Mouse (Mus musculus) induced T-regulatory cell, adult 2 months (primary cell): ENCODE results near the gene Ntng1.

ENCODE experiments used
- DNase-seq: peaks from one replicate; pipeline ENCODE4 v3.0.0-alpha.2; 2012; ENCODE audit warnings: low read depth

Ntng1 gene

DNA sequence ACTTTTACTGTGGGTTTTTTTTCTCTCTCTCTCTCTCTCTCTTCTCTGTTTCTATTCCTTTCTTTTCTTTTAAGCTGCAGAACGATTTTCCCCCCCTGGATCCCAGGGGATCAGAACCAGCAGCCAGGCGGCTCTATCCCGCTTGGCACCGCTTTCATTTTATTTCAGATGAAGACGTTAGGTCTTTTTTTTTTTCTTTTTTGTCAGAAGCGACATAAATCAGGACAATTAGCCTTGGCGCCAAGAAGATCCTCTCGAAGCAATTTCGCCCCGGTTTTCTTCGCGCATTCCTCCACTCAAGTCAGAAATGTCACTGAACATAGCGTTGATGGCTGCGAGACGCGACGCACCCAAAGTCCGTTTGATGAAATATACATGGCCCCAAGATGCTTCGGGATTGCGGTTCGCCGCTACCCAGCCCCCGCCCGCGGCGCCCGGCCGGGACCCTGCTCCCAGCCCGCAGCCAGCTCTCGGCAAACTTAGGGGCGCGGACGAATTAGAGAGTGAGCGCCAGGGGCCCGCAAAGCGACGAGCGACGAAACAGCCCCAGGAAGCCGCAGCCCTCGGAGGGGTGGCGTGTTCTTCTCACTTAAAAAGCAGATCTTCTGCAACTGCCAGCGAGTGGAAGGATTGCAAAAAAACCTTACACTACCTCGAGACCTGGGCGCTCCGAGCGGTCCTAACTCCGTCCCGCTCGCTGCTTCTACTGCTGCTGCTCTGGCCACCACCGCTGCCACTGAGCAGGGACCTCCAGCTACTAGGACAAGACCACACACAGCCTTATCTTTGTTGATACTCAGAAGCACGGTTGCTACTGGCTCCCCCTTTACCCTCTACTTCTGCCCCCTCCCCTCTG is at the start of gene Ntng1:
Gene Ntng1, minus strand, starts transcription at position 806 of the 856 bp plus-strand sequence.
- peak; percentile 4 for DNase-seq

DNA sequence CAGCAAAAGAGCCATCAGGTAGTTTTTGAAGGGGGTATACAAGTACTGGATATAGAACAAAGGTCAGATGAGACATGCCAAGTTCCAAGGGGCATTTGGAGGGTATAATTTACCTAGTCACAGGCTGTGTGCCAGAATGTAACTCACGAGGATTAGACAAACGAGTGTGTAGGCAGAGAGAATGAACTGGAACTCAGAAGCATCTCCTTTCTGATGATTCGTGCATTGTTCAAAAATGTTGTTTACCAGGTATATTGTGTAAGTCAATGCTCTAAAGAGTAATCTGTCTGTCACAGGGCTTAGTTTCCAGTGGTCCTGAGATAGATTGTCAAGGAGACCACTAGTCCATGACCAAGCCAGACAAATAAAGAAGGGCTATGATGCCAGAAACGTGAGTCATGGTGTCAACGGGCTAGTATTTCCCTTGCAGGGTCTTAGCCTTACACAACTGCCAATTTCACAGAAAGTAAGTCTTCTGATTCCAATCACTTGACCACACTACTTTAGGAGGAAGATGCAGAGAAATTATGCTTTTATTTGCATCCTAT is 43.7 kb upstream of the Ntng1 start:
- no peak for DNase-seq

DNA sequence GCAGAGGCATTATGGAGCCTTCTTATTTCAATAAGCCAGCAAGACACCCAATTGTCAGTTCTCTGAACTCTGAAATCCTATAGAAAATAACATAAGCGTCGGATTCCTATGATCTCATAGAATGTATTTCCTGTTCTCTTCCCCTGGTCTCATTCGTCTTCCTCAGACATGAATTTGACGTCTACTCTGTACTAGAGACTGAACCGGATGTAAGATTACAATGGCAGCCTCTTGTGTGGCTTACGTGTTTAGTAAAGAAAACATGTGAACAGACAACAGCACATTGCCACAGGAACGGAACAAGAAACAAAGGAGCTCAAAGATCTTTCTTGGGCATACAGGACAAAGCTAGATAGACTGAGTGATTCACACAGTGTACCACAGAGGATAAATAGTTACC is 5.3 kb upstream of the Ntng1 start:
- DNase-seq: no peak

DNA sequence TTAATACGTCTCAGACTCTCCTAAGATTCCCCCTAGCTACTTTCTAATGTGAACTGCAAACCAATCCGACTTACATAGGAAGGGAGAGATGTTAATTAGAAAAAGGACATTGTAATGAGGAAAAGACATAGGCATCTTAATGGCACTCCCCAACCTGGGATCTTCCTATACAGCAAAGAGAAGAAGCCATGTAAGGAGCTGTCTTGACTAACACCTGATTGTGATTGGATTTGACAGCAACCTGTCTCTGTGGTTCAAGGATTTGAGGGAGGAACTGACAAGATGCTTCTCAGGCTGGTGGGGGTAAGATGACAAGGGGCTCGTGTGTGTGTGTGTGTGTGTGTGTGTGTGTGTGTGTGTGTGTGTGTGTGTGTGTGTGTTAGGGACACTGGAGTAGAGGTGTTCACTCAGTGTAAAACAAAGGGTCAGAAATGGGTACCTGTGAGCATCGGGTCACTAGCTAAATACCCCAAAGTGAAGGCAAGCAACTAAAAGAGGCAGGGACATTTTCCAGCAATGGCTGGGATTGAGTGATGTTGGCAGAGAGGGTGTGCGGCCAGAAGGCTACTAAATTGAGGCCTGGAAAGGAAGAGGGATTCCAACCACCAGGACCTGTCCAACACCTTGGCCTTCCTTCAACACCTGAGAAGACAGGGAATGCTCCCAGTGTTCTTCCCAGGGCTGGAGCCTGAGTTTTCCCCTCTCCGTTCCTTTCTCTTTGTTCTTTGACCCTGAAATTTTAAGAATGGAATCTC is 667 bp upstream of the Ntng1 start:
- no peak for DNase-seq

DNA sequence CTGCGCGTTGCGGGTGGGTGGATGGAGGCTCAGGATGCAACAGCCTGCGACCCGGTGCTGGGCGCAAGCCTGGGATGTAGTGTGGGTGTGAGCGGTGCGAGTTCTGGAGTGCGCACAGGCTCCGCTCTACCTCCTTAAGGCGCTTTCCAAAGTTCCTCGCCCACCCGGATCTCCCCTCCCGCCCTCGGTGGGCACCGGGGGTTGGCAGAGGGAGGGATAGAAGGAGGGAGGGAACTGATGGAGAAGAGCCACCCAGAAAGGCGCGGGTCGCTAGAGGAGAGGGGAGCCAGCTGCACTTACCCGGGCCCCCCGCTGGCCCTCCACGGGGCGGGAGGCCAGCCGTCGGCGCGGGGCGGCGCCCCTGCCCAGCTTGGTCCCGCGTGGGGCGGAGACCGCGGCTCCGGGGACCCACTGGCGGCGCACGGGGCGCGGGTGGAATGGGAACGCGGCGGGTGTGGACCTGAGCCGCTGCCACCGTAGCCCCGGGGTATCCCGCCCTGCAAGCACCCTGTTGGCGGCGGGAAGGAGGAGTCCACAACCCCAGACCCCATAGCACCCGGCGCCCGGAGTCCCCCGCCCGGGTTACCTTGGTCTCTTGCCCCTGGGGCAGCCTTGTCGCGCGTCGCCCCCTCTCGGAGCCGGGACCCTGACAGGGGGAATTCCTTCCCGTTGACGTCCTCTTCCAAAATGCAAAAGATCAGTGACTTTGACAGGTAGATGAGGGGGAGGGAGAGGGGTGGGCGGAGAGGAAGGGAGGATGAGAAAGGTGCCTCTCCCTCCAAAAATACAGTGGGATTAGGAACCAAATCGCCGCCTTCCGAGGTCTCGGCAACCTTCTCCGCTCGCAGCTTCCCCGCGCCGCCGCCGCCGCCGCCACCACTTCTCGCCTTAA is 1.3 kb downstream of the Ntng1 start:
- DNase-seq: peak; percentile 3

DNA sequence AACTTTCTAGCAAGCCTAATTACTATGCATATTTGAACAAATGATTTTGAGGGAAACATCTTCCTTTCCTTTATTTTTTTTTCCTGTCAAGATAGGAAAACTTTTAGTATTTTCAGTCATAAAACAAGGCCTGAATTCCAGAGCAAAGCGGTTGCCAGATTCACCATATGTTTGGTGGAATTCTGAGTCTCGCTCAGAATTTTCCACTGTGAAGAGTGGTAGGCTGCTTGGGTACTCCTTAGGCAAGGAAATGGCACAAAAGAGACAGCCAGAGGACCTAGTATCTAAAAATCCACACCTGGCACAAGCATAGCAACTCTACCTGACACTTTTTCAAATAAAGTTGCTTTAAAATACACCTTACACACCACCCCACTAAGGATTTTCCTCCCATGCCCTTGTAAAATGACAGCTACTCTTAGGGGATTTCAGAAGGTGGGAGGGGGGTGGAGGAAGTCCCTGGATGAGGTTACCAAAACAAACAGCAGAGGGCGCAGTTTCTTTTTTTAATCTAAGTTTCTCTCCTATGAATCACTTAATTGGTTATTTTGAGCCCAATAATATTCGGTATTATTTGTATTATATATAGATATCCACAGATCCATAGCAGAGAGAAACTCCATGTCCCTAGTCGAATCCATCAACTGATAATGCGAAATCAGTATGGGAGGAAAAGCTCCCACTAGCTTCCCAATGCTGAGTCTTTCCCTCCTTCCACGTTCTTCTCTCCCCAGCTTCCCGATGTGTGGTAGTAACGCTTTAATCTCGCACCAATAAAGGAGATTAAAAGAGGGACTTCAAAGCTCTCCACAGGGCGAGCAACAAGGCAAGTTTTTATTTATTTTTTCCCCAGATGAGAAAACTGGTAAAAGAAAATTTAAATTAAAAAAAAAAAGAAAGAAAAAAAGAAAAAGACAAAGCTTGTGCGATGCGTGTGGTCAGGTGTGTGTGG is 2.2 kb downstream of the Ntng1 start:
- peak; percentile 55 for DNase-seq

DNA sequence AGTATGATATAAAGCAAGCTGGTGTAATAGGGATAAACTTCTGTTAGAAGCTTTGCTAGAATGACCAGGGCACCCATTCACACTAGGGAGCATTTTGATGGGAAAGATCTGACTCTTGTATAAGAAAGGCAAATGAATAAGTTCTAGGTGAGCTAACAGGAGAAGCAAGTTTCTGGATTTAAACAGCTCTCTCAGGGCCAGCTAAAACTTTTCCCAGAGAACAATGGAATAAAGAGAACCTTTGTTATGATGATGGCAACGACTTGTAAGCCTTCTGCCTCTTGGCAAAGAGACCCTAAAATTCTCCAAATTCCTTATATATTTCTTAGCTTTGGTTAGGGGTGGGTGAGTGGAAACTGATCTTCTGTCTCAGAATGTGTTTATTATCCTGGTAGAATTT is 7.7 kb downstream of the Ntng1 start:
- no peak for DNase-seq

DNA sequence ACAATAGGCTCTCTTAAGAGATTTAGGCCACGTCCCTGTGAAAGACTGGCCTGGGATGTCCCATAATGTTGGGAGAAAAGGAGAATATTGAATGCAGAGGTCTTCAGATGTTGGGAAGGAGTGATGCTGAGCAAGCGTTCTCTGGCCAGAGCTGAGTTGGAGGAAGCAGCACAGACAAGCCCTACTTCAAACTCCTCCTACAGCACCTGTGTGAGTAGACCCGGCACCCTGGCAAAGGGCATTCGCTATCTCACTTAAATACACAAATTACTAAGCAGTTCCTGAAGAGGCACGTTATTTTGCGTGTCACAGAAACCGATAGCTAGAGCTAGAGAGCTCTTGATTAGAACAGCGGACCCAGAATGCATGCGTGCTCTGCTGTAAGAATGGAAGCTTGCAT is 10.7 kb downstream of the Ntng1 start:
- no peak for DNase-seq

DNA sequence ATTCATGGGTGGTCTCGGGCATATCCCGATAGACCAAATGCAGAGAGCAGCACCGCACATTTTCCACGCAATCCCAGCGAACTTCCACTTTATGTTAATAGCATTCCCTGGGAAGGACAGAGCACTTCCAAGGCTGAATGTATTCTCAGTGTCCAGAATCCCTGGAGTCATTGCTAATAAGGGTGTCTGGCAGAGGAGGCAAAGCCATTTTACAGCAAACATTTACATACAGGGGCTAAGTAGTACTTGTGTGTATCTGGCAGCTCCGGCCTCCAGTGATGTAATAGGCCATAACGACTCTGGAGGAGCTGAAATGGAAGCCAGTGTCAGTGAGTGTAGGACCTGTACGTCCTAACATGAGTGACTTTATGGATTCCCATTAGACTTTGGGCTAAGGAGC is 11.5 kb downstream of the Ntng1 start:
- DNase-seq: no peak

DNA sequence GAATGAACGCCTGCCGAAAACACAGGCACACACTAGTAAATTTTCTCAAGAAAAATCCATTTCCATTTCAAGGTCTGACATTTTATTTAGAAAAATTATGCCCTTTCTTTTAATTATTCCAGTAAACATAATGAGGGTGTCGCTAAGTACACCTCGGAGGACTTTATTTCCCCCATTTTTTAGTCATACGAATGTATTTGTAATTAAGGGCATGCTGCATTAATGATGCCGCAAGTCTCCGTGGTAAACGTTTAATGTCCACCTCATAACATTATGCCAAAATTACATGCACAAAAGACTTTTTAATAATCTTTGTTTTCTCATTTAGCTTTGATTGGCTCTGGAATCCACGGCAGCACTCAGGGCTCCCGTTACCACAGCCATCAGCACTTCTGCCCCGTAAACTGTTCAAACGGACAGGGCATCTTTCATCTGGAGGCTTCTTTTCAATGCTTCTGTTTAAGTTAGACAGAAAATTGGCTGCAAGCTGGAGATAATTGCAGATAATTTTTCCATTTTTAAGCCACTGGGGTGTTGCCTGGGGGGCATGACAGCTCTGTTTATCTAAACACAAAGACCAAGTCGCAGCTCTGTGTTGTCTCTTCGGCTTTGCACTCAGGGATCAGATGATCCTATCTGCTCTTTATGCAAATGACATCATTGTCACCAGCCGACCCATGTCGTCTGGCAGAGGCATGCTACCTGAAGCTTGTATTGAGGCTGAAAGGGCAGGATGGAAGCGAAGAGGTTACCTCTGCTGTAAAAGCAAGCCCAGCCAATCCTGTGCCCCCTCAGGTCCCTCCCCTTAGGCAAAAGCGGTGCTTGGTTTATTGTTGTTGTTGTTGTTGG is 12.5 kb downstream of the Ntng1 start:
- no peak for DNase-seq

DNA sequence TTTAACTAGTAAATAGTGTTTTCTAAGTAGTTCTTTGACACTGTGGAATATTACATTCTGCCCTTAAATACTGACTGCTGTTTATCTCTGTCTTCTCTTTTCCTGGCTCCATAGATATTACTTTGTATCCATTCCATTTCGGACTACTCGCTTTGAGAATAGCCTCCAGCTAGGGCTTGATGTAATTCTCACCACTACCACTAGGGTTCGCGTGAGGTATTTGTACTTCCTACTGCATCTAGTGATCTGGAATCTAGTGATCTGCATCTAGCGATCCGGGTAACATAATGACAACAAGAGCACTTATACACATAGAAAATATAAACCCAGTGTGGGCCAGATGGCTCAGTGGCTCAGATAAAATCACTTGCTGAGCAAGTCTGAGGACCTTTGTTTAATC is 14.2 kb downstream of the Ntng1 start:
- DNase-seq: peak; percentile 10

DNA sequence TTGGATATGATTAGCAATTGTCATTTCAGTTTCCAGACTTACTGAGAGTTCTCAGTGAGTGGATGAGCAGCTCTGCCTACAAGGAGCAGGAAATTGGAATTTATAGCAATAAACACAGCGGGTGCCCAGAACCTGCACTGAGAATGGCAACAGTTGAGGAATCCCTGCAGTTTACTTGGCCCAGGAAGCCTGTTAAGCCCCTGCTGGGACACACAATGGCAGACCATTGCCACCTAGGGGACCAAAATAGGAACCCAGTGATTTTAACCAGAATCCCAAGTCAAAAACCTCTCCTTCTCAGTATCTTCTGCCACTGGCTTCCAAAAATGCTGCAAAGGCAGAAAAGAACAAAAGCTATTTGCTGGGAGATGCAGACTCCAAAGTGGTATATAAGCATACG is 37.8 kb downstream of the Ntng1 start:
- DNase-seq: no peak

DNA sequence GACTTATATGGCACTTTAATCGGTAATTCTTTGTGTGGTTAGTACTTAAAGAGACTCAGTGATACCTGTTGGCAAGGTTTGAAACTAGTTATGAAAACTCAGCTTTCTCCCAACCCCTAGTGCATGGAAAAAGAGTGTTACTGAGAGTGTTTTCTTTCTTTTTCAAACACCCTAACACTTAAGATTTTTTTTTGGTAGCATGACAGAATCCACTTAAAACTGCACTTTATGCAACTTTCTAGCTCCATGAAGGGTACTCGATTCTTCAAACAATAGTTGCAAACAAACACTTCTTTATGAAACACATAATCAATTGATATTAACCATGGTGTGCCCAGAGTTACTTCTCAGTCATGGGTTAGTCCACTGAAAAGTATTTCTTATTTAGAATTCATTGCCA is 49.4 kb downstream of the Ntng1 start:
- no peak for DNase-seq

DNA sequence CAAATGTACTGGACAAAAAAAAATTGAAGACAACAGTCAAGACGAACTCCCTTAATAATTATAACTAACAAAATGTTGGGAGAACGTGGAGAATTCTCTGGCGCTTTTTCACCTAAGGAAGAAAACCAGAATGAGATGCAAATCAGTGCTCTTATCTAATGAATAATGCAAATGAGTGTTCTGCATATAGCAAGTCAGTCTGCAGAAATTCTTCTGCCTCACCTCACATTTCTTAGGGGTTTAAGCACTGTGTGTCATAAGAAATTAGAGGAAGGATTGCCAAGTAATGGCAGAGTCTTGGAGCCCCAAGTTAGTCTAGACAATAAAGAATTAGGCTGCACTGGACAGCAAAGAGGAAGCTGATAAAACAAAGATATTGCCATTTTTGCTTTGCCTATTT is 49.8 kb downstream of the Ntng1 start:
- no peak for DNase-seq

DNA sequence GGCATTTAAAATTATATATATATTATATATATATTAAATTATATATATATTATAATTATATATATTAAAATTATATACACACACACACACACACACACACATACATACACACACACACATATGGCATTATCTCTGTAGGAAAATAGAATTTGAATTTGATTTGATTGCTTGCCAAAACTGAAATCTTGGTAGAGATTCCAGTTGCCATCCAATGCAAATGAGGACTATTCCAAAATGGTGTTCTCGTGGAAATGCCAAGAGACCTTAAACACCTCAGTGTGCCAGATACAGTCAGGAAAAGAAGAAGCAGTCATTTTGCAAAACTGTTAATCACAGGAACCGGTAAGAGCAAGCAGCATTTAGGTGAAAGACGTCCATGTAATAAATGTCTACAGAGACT is 51.3 kb downstream of the Ntng1 start:
- DNase-seq: no peak

DNA sequence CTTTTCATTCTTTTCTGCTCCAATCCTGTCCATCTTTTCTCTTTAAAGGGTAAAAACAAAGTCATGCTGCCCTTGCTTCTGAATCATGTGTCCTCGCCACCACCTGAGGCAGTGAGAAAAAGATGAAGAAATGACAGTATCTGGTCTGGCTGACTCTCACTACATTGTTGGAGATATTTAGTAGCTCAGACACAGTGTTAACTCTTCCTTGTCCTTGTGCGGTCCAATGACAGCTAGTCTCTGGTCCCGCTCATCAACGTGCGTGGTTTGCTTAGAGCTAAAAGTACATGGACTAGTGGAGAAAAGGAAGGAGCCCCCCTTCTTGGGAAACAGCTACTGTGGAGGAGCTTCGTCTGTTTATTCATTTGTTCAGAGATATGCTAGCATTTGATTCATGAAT is 56.6 kb downstream of the Ntng1 start:
- no peak for DNase-seq

DNA sequence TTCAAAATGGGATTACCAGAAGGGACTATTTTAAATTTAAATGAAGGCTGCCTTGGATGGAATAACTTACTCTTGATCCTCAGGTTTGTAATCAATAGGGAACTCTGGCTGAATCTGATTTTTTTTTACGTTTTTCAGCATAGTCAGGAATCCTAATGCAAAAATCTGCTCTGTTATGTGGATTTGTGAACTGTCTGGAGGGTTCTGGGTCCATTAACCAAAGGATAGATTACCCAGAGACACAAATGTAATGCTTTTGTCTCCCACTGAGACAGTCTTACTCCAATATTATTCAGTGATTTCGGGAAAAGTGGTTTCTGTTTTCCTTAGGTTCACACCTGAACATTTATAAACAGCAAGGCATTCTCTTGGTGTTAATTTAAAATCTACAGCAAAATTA is 58.5 kb downstream of the Ntng1 start:
- DNase-seq: no peak

DNA sequence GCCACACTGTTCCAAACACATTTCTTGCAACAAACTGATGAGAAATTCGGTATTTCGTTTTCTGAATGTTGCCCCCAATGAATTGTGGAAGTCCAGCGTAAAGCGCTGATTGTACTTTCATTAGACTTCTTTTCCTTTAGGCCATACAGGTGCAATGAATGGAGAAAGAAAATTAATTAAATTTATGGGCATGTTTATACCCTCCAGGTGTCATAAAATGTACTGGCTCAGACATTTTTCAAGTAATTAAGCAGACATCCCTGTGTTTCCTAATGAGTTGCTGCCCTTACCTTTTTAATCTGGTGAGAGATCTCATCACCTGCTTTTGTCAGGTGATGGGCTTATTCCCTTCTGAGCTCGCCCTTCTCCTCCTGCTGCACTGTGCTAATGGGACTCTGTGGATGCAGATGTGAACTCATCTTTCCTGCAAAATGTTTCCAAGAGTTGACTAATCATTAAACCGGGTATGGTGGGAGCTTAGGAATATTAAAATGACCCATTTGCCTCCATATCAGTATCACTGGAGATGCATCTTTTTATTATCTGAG is 79.0 kb downstream of the Ntng1 start:
- DNase-seq: no peak

DNA sequence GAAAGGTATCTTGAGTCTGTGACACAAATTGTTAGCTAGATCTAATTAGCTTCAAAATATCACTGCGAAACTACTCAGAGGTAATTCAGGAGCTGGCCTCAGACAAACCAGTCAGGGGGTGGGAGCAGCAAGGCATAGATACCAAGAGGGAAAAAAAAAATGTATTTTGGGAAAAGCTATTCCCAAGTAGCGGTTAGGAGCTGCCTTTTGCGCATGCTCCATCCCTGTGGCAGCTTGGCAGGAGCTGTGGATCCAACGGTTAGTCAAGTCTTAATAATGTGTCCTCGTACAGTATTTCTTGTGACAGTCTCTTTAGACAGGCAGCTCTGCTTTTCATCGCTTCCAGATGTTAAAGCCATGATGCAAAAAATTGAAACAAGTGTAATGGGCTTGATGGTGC is 87.9 kb downstream of the Ntng1 start:
- no peak for DNase-seq

DNA sequence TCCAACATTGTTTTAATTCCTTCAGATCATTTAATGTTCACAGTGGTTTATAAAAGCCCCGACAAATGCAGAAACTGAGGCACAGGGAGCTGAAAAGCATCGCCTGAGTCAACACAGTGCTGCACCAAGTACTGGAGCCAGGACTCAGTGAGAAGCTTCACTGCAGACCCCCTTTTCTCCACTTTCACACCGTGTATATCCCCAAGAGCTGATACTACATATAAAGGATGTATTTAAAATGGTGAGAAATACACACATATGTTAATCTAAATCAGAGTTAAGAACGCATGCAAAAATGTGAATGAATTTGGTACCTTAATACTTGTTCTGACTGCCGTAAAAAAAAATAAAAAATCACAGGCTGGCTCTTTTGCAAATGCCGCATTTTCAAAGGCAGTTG is 88.4 kb downstream of the Ntng1 start:
- no peak for DNase-seq
